Mouse (Mus musculus) kidney, embryonic 15.5 days (tissue): ENCODE measurements at regions not wholly inside any gene's neighbourhood (a gene's known extent, or its start where the extent isn't known, plus 50 kb on each side); places are given as distances from the start of the nearest gene placed in this dataset.

Experiments
- ATAC-seq: fragments of 200-750 bp; cut with Nextera tagmentation; replicated peaks from 2 replicates; pipeline ENCODE4 v1.8.0; 2017; ENCODE audit warnings: moderate TSS enrichment; ENCODE audit not compliant: low FRiP score
- H3K27ac ChIP-seq: fragments of 300-500 bp; sonication (generic); 2 replicates; pipeline ENCODE4 v1.5.1; 2015; ENCODE audit warnings: mild to moderate bottlenecking, inconsistent platforms
- H3K27me3 ChIP-seq: fragments of 300-500 bp; sonication (generic); 2 replicates; pipeline ENCODE4 v1.6.1; 2015; ENCODE audit warnings: inconsistent platforms
- H3K36me3 ChIP-seq: fragments of 300-500 bp; sonication (generic); 2 replicates; pipeline ENCODE4 v1.6.1; 2015; ENCODE audit warnings: inconsistent platforms
- H3K4me1 ChIP-seq: fragments of 300-500 bp; sonication (generic); 2 replicates; pipeline ENCODE4 v1.6.1; 2015; ENCODE audit warnings: inconsistent platforms
- H3K4me2 ChIP-seq: fragments of 300-500 bp; sonication (generic); 2 replicates; pipeline ENCODE4 v1.6.1; 2015; ENCODE audit warnings: moderate library complexity, mild to moderate bottlenecking, inconsistent platforms
- H3K4me3 ChIP-seq: fragments of 300-500 bp; sonication (generic); replicated peaks from 2 replicates; pipeline ENCODE4 v1.5.1; 2015; ENCODE audit warnings: mild to moderate bottlenecking, inconsistent platforms
- H3K9ac ChIP-seq: fragments of 300-500 bp; sonication (generic); 2 replicates; pipeline ENCODE4 v1.6.1; 2015; ENCODE audit warnings: mild to moderate bottlenecking, inconsistent platforms
- H3K9me3 ChIP-seq: fragments of 300-500 bp; sonication (generic); replicated peaks from 2 replicates; pipeline ENCODE4 v1.6.1; 2016; ENCODE audit warnings: inconsistent platforms
- WGBS: fragments of 180-500 bp; shearing (Covaris S2); methylation state at CpG from one replicate; pipeline ENCODE4 v1.1.7; 2015; ENCODE audit warnings: mixed read lengths; 5-methylcytosine and 5-hydroxymethylcytosine counted together

DNA sequence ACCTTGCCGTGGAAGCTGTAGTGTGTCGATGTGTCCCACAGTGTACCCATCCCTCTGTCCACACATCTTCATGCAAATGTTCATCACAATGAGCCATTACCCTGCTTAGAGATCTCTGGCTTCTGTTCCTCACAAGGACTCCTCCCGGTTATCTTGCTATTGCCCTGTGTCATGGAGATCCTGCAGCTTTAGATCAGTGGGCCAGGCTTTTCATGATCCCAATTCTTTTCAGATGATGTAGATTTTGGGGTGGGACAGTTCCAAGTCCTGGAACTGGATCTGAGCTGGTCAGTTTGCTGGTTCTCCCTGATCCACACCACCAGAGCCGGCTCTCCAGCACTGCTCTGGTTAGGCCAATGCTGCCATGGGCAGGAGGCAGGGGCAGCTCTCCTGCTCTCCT is 161.2 kb downstream of the Tfap2c start:
- 70% methylated on average over 4 of the region's 4 CpGs for WGBS
- Histone ChIP-seq H3K4me2 (no peak overlapping the region), H3K9me3 (no peaks in the 10 kb centered on the region), H3K27ac (no peak overlapping the region), H3K9ac (no peak overlapping the region), H3K4me1 (peaks cover under 1% of the 10 kb centered on the region; the same call in 1 of the 2 replicates), H3K36me3 (no peaks in the 10 kb centered on the region), H3K4me3 (no peak overlapping the region), H3K27me3 (peaks cover 14% of the 10 kb centered on the region; the same call in 1 of the 2 replicates)
- ATAC-seq, result no peak

DNA sequence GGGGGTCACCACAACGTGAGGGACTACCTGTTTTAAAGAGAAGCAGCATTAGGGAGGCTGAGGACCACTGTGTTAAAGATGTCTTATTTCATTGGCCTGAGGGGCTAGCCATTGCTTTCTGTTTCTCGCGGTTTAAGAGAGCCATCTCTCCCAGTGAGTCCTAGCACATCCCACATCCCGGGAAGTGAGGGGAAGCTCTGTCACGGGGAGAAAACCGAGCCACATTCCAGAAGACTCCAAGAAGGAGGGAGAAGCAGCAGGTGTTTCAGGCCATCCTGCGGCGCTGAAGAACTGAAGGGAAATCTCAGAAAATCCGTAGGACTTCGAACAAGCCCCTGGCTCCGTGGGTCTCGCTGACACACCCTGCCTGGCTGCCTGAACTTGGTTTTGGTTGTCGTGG is 177.3 kb downstream of the Tfap2c start:
- no peak overlapping the region for H3K27ac ChIP-seq
- H3K4me3 ChIP-seq, result no peak overlapping the region
- no peaks in the 10 kb centered on the region for H3K9me3 ChIP-seq
- H3K4me2 ChIP-seq, result peak overlapping the region; percentile 84; the same call in 1 of the 2 replicates
- peaks cover 69% of the 10 kb centered on the region for H3K27me3 ChIP-seq
- no peaks in the 10 kb centered on the region for H3K36me3 ChIP-seq
- 3% methylated on average over 13 of the region's 13 CpGs for WGBS
- no peak for ATAC-seq
- H3K4me1 ChIP-seq, result peaks cover 21% of the 10 kb centered on the region
- H3K9ac ChIP-seq, result no peak overlapping the region

DNA sequence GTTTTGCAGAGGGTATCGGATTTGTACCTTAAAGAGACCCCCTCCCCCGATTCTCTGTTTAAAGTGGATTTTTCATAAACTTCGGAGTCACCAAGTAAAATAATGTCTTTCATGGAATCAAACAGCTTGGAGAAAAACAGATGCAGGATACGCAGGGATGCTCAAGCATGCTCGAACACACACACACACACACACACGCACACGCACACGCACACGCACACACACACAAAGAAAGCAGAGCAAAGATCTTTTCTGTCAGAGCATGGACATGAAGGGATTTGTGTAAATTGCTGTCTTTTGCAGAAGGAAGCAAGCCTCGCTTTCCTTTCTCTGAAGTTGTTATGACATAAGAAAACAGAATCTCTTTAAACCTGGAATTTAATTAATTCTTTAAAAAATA is 178.2 kb downstream of the Tfap2c start:
- no peak overlapping the region for H3K9ac ChIP-seq
- no peak for ATAC-seq
- no peak overlapping the region for H3K4me3 ChIP-seq
- WGBS, result 21% methylated on average over 10 of the region's 10 CpGs
- peaks cover 29% of the 10 kb centered on the region for H3K4me1 ChIP-seq
- H3K36me3 ChIP-seq, result no peaks in the 10 kb centered on the region
- peaks cover 78% of the 10 kb centered on the region for H3K27me3 ChIP-seq
- H3K4me2 ChIP-seq, result peak overlapping the region; percentile 84; the same call in 1 of the 2 replicates
- no peaks in the 10 kb centered on the region for H3K9me3 ChIP-seq
- H3K27ac ChIP-seq, result no peak overlapping the region

DNA sequence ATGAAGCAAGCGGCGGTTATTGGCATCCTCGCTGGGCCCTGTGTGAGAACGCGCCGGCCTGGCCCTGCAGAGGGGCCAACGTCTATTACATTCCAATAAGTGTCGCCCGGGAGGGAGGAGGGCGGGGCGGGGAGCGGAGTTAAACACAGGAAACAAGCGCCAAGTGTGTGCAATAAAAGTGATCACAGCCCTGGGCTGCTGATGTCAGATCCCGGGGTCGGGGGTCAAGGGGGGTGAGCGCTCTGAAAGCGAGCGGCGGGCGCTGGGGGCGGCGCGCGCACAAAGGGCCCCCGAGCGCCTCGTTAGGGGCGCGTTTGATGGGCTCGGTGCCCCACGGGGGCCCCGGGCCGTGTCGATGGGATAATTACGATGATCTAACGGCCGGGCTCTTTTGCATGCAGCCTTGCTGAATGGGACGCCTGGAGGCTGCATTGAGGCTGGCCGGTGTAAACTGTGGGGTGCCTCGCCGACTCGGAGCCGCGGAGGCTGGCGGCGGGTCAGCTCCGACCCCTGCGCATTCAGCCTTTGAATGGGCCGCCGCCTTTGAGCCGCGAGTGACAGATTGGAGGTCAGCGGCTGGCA is 178.9 kb downstream of the Tfap2c start:
- Histone ChIP-seq H3K27ac (no peak overlapping the region), H3K4me2 (peak overlapping the region; percentile 84), H3K9me3 (no peaks in the 10 kb centered on the region), H3K4me3 (peak overlapping the region; percentile 47), H3K4me1 (peaks cover 30% of the 10 kb centered on the region), H3K27me3 (peaks cover 83% of the 10 kb centered on the region), H3K9ac (no peak overlapping the region), H3K36me3 (no peaks in the 10 kb centered on the region)
- WGBS, result 1% methylated on average over 53 of the region's 53 CpGs
- ATAC-seq, result peak; percentile 47

DNA sequence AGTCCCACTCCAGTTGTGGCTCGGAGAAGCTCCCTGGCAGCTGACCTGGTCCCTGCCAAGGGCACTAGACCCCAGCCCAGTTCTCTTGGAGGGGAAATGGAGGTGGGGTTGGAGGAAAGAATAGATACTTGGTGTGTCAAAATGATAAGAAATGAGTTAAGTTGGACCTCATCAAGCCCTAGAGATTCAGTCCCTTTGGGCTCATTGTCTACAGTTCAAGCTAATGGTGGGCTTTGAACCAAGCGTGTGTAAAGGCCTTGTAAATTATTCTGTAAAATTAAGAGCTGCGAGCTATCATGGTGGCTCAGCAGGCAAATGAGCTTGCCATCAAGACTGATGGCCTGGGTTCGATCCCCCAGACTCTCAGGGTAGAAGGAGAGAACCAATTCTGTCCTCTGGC is 179.8 kb downstream of the Tfap2c start:
- no peak overlapping the region for H3K9ac ChIP-seq
- no peak overlapping the region for H3K27ac ChIP-seq
- no peaks in the 10 kb centered on the region for H3K9me3 ChIP-seq
- no peaks in the 10 kb centered on the region for H3K36me3 ChIP-seq
- H3K4me1 ChIP-seq, result peaks cover 33% of the 10 kb centered on the region
- no peak overlapping the region for H3K4me3 ChIP-seq
- no peak for ATAC-seq
- 47% methylated on average over 4 of the region's 4 CpGs for WGBS
- peaks cover 91% of the 10 kb centered on the region for H3K27me3 ChIP-seq
- H3K4me2 ChIP-seq, result no peak overlapping the region

- 64% methylated on average over 9 of the region's 9 CpGs for WGBS
- Histone ChIP-seq H3K9me3 (no peaks in the 10 kb centered on the region), H3K9ac (no peak overlapping the region), H3K36me3 (no peaks in the 10 kb centered on the region), H3K4me3 (no peak overlapping the region), H3K27ac (no peak overlapping the region), H3K4me1 (peaks cover 33% of the 10 kb centered on the region), H3K4me2 (no peak overlapping the region), H3K27me3 (peaks cover 96% of the 10 kb centered on the region)
- no peak for ATAC-seq
Observed at GRCm38 (mm10) chr2:172729741-172730140, 180.3 kb downstream of the Tfap2c start.

GRCm38 (mm10) chr2:172731408-172731807 is 182.0 kb downstream of the Tfap2c start:
- peaks cover 98% of the 10 kb centered on the region for H3K27me3 ChIP-seq
- no peak overlapping the region for H3K27ac ChIP-seq
- H3K36me3 ChIP-seq, result no peaks in the 10 kb centered on the region
- peak overlapping the region; percentile 9; the same call in 1 of the 2 replicates for H3K4me3 ChIP-seq
- H3K4me2 ChIP-seq, result peak overlapping the region; percentile 38
- WGBS, result 1% methylated on average over 18 of the region's 18 CpGs
- H3K4me1 ChIP-seq, result peaks cover 33% of the 10 kb centered on the region
- no peak overlapping the region for H3K9ac ChIP-seq
- H3K9me3 ChIP-seq, result no peaks in the 10 kb centered on the region
- no peak for ATAC-seq

- Histone ChIP-seq H3K4me3 (no peak overlapping the region), H3K27ac (no peak overlapping the region), H3K9ac (no peak overlapping the region), H3K27me3 (peaks cover 98% of the 10 kb centered on the region), H3K9me3 (no peaks in the 10 kb centered on the region), H3K4me1 (peaks cover 26% of the 10 kb centered on the region), H3K4me2 (no peak overlapping the region), H3K36me3 (no peaks in the 10 kb centered on the region)
- no peak for ATAC-seq
- 2% methylated on average over 19 of the region's 19 CpGs for WGBS
Observed at GRCm38 (mm10) chr2:172732453-172733210, 183.2 kb downstream of the Tfap2c start.

DNA sequence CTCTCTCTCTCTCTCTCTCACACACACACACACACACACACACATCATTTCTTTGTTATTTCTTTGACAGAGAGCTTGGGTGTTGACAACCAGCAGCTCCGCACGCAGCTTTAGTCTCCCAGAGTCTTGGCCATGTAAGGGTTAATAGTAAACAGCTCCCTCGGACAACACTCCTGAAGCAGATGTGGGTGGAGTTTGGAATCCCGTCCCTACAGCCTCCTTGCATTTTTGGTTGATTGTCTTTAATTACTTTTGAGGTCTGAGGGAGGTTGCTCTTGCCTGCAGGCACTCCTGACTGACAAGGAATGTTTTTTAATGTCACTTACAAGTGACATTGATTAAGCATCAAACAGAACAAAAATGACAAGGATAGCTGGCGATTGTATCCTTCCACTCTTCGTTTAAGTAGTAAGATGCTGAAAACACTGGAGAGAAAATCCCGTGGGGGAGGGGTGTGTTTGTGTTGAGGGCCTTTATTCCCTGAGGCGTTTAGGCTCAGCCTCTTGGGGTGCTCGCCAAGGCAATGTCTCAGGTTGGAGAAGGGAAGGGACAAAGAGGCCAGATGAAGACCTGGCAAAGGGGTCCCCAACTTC is 184.1 kb downstream of the Tfap2c start:
- 6% methylated on average over 9 of the region's 9 CpGs for WGBS
- Histone ChIP-seq H3K4me2 (no peak overlapping the region), H3K9me3 (no peaks in the 10 kb centered on the region), H3K4me3 (no peak overlapping the region), H3K36me3 (no peaks in the 10 kb centered on the region), H3K27me3 (peaks cover 98% of the 10 kb centered on the region), H3K4me1 (peaks cover 20% of the 10 kb centered on the region), H3K9ac (no peak overlapping the region), H3K27ac (no peak overlapping the region)
- no peak for ATAC-seq

DNA sequence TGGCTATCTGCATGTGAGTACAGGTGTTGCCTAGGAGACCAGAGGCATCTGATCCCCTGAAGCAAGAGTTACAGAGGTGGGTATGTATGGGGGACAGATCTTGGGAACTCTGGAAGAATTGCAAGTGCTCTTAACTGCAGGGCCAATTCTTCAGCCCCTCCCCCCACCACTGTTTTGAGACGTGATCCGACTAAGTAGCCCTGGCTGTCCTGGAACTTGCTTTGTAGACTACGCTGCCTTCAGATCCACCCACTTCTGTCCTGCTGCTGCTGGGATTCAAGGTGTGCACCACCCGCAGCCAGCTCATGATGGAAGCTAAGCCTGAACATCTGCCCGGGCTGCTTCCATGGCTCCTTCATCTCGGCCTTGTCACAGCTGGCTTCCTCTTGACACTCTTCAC is 186.2 kb downstream of the Tfap2c start:
- 10% methylated on average over 6 of the region's 6 CpGs for WGBS

DNA sequence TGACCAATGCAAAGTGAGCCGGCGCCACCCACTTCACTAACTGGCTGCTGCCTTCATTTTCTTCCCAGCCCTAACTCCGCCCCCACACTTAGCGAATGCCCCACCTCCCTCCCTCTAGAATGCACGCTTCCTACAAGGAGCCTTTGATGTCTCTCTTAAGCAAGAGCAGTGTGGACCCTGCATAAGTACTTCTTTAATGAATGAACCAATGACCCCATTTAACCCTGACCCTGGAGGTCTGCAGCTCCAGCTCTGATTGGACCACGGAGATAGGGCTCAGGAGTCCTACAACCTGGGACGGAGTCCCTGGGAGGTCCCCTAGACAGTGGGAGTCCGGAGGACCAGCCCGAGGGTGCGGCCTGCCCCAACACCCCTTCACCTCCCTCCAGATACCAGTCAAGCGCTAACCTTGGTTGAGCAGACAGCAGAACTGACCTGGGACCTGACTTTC is 189.7 kb downstream of the Tfap2c start:
- Histone ChIP-seq H3K4me1 (peaks cover 11% of the 10 kb centered on the region), H3K27me3 (peaks cover 70% of the 10 kb centered on the region), H3K9me3 (no peaks in the 10 kb centered on the region), H3K27ac (no peak overlapping the region), H3K4me2 (peak overlapping the region; percentile 25), H3K36me3 (no peaks in the 10 kb centered on the region), H3K4me3 (no peak overlapping the region), H3K9ac (no peak overlapping the region)
- 6% methylated on average over 11 of the region's 11 CpGs for WGBS
- ATAC-seq, result peak; percentile 68

More for the DNA sequence above, 186.2 kb downstream of the Tfap2c start:
- Histone ChIP-seq H3K4me2 (no peak overlapping the region), H3K9ac (no peak overlapping the region), H3K27me3 (peaks cover 97% of the 10 kb centered on the region), H3K27ac (no peak overlapping the region), H3K4me1 (peaks cover 28% of the 10 kb centered on the region), H3K4me3 (no peak overlapping the region), H3K9me3 (no peaks in the 10 kb centered on the region), H3K36me3 (no peaks in the 10 kb centered on the region)
- ATAC-seq, result no peak

DNA sequence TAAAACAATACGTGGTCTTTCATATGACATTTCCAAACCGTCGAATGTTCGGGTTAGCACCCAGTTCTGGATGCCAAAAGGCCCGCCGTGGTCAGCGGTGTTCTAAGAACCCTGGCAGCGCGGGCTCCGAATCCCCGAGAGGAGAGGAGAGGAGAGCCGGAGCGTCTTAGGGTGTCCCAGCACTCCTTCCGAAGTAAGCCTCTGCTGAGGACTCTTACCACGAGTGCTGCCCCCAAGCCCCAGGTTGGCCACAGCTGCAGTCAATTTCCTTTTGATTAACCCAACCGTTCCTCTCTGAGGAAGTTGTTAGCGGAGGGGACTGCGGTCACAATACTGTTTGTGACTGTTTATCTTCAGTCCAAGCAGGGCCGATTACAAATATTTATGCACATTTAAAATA is 190.1 kb downstream of the Tfap2c start:
- no peak for ATAC-seq
- peak overlapping the region; percentile 25 for H3K4me2 ChIP-seq
- peaks cover 11% of the 10 kb centered on the region for H3K4me1 ChIP-seq
- H3K27me3 ChIP-seq, result peaks cover 65% of the 10 kb centered on the region
- 8% methylated on average over 19 of the region's 19 CpGs for WGBS
- H3K9ac ChIP-seq, result no peak overlapping the region
- no peaks in the 10 kb centered on the region for H3K36me3 ChIP-seq
- no peaks in the 10 kb centered on the region for H3K9me3 ChIP-seq
- 0 out of 2 replicates have a peak overlapping the region, but pooled peaks have one; percentile 3 for H3K4me3 ChIP-seq
- H3K27ac ChIP-seq, result no peak overlapping the region
